Mouse (Mus musculus) forebrain, embryonic 11.5 days (tissue): ENCODE measurements at regions not wholly inside any gene's neighbourhood (a gene's known extent, or its start where the extent isn't known, plus 50 kb on each side); places are given as distances from the start of the nearest gene placed in this dataset.

ENCODE experiments used
- ATAC-seq: fragments of 200-750 bp; cut with Nextera tagmentation; replicated peaks from 2 replicates; pipeline ENCODE4 v1.8.0; 2017; ENCODE audit warnings: moderate TSS enrichment; ENCODE audit not compliant: low FRiP score
- DNase-seq: peaks from one replicate; pipeline ENCODE4 v3.0.0-alpha.2; 2017; ENCODE audit warnings: low spot score
- H3K27ac ChIP-seq: fragments of 300-500 bp; sonication (generic); 2 replicates; pipeline ENCODE4 v1.5.1; 2014; ENCODE audit warnings: low read depth, low read length
- H3K27me3 ChIP-seq: fragments of 300-500 bp; sonication (generic); 2 replicates; pipeline ENCODE4 v1.6.1; 2014; ENCODE audit warnings: mild to moderate bottlenecking, low read length, mixed read lengths; ENCODE audit not compliant: control insufficient read depth, insufficient read depth
- H3K36me3 ChIP-seq: fragments of 300-500 bp; sonication (generic); 2 replicates; pipeline ENCODE4 v1.6.1; 2014; ENCODE audit warnings: mild to moderate bottlenecking, low read length, moderate library complexity, mixed read lengths; ENCODE audit not compliant: control insufficient read depth, insufficient read depth
- H3K4me1 ChIP-seq: fragments of 300-500 bp; sonication (generic); replicated peaks from 2 replicates; pipeline ENCODE4 v1.6.1; 2014; ENCODE audit warnings: low read length, mixed read lengths; ENCODE audit not compliant: control insufficient read depth, insufficient read depth
- H3K4me2 ChIP-seq: fragments of 300-500 bp; sonication (generic); 2 replicates; pipeline ENCODE4 v1.6.1; 2014; ENCODE audit warnings: low read depth, mild to moderate bottlenecking, low read length, moderate library complexity, mixed read lengths; ENCODE audit not compliant: severe bottlenecking
- H3K4me3 ChIP-seq: fragments of 300-500 bp; sonication (generic); 2 replicates; pipeline ENCODE4 v1.5.1; 2014; ENCODE audit warnings: low read depth, low read length
- H3K9ac ChIP-seq: fragments of 300-500 bp; sonication (generic); 2 replicates; pipeline ENCODE4 v1.6.1; 2014; ENCODE audit warnings: low read length
- H3K9me3 ChIP-seq: fragments of 300-500 bp; sonication (generic); 2 replicates; pipeline ENCODE4 v1.6.1; 2016; ENCODE audit warnings: low read length, mixed read lengths; ENCODE audit not compliant: control insufficient read depth
- WGBS: fragments of 180-500 bp; shearing (Covaris S2); extraction: QIAGEN DNeasy Blood & Tissue Kit; methylation state at CpG from one replicate; pipeline ENCODE4 v1.1.7; 2014; 5-methylcytosine and 5-hydroxymethylcytosine counted together

DNA sequence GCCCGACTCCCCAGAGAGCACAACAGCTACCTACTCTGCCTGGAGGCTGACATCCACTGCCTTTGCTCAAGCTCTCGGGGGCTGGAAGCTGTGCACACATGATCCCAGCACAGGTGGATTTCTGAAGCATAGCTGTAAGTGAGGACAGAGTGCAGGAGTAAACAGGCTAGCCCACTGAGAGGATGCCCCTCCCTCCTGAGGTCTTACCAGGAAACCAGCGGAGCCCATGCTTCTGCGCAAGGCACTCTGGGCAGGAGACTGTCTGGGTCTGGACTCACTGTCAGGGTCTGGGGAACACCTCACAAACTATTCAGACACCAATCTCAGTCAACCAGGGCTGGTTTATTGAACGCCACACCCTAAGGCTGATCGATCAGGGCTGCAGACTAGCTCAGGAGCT is 197.2 kb upstream of the Eef2kmt start:
- H3K9me3 ChIP-seq = no peaks in the 10 kb centered on the region
- no peak overlapping the region for H3K4me2 ChIP-seq
- DNase-seq = no peak
- peaks cover 3% of the 10 kb centered on the region; the same call in 1 of the 2 replicates for H3K4me1 ChIP-seq
- 84% methylated on average over 6 of the region's 6 CpGs for WGBS
- no peak overlapping the region for H3K27ac ChIP-seq
- H3K9ac ChIP-seq = no peak overlapping the region
- H3K4me3 ChIP-seq = no peak overlapping the region
- H3K27me3 ChIP-seq = no peaks in the 10 kb centered on the region
- no peak for ATAC-seq
- H3K36me3 ChIP-seq = no peaks in the 10 kb centered on the region

DNA sequence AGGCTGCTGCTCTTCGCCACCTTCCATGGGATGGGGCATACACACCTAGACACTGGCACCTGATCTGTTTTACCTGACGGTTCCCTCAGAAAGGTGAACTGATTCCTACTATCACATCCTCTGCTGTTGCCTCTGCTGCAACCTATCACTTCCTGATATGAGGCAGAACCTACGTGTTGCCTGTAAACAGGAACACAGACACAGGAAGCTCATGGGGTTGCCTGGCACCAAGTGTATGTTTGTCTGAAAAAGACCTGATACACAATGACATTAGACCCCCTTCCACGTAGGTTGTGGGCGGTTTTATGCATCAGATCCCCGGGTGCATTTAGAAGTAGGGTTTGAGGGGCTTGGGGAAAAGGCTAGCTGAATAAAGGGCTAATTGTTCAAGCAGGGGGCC is 190.0 kb upstream of the Eef2kmt start:
- DNase-seq (no peak), ATAC-seq (no peak)
- Histone ChIP-seq H3K4me1 (no peaks in the 10 kb centered on the region), H3K27me3 (no peaks in the 10 kb centered on the region), H3K4me2 (no peak overlapping the region), H3K4me3 (no peak overlapping the region), H3K36me3 (no peaks in the 10 kb centered on the region), H3K9me3 (no peaks in the 10 kb centered on the region), H3K27ac (no peak overlapping the region), H3K9ac (no peak overlapping the region)
- 67% methylated on average over 6 of the region's 6 CpGs for WGBS

DNA sequence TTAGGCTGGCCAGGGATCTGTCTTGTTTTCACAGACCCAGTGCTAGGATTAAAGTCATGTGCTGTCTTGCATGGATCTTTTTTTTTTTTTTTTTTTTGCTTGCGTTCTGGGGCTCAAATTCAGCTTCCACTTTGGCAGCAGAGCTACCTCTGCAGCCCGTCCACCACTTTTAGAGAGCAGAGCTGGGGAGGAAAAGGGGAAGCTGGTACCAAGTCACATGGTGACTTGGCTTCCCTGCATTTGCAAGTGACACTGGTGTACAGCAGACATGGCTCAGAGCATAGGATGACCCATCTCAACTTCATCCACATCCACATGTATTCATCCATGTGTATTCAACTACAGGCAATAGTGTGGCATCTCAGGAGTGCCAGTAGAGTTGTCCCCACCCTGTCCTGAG is 189.0 kb upstream of the Eef2kmt start:
- WGBS = 80% methylated on average over 2 of the region's 2 CpGs
- H3K36me3 ChIP-seq = no peaks in the 10 kb centered on the region
- H3K4me3 ChIP-seq = no peak overlapping the region
- no peak overlapping the region for H3K27ac ChIP-seq
- H3K9ac ChIP-seq = no peak overlapping the region
- no peaks in the 10 kb centered on the region for H3K4me1 ChIP-seq
- H3K27me3 ChIP-seq = no peaks in the 10 kb centered on the region
- no peak for DNase-seq
- no peaks in the 10 kb centered on the region for H3K9me3 ChIP-seq
- ATAC-seq = no peak
- no peak overlapping the region for H3K4me2 ChIP-seq

DNA sequence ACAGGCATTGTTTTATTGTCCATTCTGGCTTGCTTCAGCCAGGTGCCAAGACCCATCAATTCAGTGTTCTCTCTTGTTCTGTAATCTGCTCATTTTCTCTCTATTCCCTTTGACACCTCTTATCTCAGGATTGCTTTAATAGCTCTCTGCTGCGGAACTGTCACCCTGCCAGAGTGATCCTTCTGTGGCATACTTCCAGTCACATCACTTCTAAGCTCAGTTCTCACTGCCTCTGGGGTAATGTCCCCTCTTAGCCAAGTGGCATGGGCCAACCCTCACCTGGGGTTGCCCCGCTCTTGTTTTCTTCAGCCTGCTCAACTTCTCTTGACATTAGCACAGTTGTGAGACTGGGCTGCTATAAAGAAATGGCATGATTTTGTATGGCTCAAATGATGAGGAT is 183.9 kb upstream of the Eef2kmt start:
- no peak for DNase-seq
- WGBS = 95% methylated on average over 2 of the region's 2 CpGs
- ATAC-seq = no peak
- no peaks in the 10 kb centered on the region for H3K27me3 ChIP-seq
- no peaks in the 10 kb centered on the region for H3K4me1 ChIP-seq
- H3K27ac ChIP-seq = no peak overlapping the region
- no peak overlapping the region for H3K4me2 ChIP-seq
- no peak overlapping the region for H3K4me3 ChIP-seq
- no peaks in the 10 kb centered on the region for H3K36me3 ChIP-seq
- no peaks in the 10 kb centered on the region; the same call in 1 of the 2 replicates for H3K9me3 ChIP-seq
- no peak overlapping the region for H3K9ac ChIP-seq

DNA sequence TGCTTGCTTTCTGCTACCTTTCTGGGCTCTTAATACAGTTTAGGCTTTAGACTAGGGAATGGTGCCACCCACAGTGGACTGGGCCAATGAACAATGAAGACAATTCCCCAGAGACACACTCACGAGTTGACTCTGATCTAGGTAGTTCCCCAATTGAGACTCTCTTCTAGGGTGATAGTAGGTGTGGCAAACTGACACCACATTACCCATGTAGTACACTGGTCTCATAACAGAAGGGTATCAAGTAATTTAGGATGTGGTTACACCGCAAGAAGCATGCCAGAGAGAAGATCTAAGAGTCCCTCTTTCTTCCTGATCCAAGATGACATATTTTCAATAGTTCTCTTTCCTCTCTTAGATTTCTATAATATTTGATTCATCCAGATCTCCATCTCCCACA is 182.6 kb upstream of the Eef2kmt start:
- DNase-seq (no peak), ATAC-seq (no peak)
- H3K4me3 ChIP-seq = no peak overlapping the region
- no peaks in the 10 kb centered on the region for H3K36me3 ChIP-seq
- H3K9ac ChIP-seq = no peak overlapping the region
- H3K27ac ChIP-seq = no peak overlapping the region
- WGBS = 84% methylated on average over 2 of the region's 2 CpGs
- no peak overlapping the region for H3K4me2 ChIP-seq
- H3K27me3 ChIP-seq = no peaks in the 10 kb centered on the region
- H3K4me1 ChIP-seq = no peaks in the 10 kb centered on the region
- H3K9me3 ChIP-seq = no peaks in the 10 kb centered on the region; the same call in 1 of the 2 replicates

DNA sequence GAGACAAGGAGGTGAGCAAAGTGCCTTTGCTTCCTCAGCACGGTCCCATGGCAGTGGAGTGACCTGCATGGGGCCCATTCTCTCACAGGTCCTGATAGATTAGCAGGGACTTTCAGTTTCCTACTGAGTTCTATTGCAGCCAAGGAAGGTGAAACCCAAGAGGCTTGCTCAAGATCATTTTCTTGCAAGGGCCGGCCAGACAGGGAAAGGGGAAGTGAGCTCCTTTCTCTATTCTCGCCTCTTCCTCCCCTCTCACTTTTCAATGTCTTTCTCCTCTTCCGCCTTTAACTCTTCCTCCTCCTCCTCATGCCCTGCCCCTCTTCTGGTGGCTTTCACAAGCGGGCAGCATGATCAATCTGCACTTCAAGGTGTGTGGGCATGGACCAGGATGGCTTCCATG is 175.9 kb upstream of the Eef2kmt start:
- H3K9me3 ChIP-seq = no peaks in the 10 kb centered on the region
- ATAC-seq = no peak
- 81% methylated on average over 5 of the region's 5 CpGs for WGBS

DNA sequence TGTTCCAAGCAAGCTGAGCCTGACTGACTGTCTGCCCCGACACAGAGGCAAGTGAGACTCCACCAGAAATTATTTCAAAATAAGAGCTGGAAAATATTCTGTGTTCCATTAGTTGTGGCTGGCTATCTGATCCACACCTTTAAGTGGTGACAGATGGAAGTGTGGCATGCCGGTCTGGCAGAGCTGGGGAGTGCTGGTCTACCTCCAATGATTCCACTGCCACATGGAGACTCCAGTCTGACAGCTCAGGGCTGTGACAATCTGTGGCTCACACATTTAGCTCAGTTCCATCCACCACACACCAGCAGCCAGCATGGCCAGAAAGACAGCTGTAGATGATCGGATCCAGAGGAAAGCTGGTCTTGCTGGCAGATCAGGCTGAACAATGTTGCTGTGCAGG is 175.3 kb upstream of the Eef2kmt start:
- Histone ChIP-seq H3K9ac (no peak overlapping the region), H3K4me3 (no peak overlapping the region), H3K9me3 (no peaks in the 10 kb centered on the region), H3K27me3 (no peaks in the 10 kb centered on the region), H3K4me1 (no peaks in the 10 kb centered on the region), H3K27ac (no peak overlapping the region), H3K4me2 (no peak overlapping the region), H3K36me3 (no peaks in the 10 kb centered on the region)
- ATAC-seq (no peak), DNase-seq (no peak)
- WGBS = 71% methylated on average over 3 of the region's 3 CpGs

More for the DNA sequence above, 175.9 kb upstream of the Eef2kmt start:
- no peaks in the 10 kb centered on the region for H3K36me3 ChIP-seq
- H3K4me2 ChIP-seq = no peak overlapping the region
- H3K9ac ChIP-seq = no peak overlapping the region
- H3K4me1 ChIP-seq = no peaks in the 10 kb centered on the region
- H3K4me3 ChIP-seq = no peak overlapping the region
- H3K27ac ChIP-seq = no peak overlapping the region
- DNase-seq = no peak
- no peaks in the 10 kb centered on the region for H3K27me3 ChIP-seq

DNA sequence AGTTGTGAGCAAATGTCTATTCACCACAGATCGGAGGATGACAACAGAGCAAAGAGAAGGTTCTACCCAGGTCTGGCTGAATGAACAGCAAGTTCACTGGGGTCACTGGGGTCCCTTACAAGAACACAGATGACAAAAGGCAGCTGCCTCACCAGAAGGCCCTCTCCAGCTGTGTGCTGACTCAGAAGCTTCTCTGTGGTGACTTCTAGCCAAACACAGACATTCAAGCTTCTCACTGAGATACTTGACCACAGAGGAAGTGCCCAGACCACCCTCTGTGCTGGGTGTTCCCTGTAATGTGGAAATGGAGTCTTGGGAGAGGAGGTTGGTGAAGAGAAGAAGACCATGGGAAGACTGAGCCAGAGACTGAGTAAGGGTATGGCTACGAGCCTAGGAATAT is 173.7 kb upstream of the Eef2kmt start:
- H3K9ac ChIP-seq = no peak overlapping the region
- WGBS = 66% methylated on average over 2 of the region's 2 CpGs

DNA sequence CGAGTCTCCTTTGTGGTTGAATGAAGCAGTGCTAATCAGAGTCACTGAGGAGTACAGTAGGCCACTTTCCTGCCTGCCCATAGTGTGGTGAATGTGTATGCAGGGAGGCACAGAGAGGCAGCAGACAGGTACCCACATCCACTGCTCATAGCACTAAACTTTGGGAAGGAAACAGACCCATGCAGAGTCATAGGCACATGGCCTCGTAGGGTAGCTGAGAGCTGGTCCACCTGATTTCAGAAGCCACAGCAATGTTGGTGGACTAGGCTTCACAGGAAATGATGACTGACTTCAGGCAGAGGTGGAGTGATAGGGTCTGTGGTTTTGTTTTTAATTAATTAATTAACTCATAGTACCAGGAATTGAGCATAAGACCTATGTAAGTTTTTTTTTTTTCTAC is 170.1 kb upstream of the Eef2kmt start:
- Histone ChIP-seq H3K9me3 (no peaks in the 10 kb centered on the region), H3K4me1 (no peaks in the 10 kb centered on the region), H3K27ac (no peak overlapping the region), H3K9ac (no peak overlapping the region), H3K4me3 (no peak overlapping the region), H3K27me3 (no peaks in the 10 kb centered on the region), H3K36me3 (no peaks in the 10 kb centered on the region), H3K4me2 (no peak overlapping the region)
- ATAC-seq (no peak), DNase-seq (no peak)
- WGBS = 76% methylated on average over 2 of the region's 2 CpGs

More for the DNA sequence above, 173.7 kb upstream of the Eef2kmt start:
- Histone ChIP-seq H3K4me1 (no peaks in the 10 kb centered on the region), H3K4me2 (no peak overlapping the region), H3K4me3 (no peak overlapping the region), H3K9me3 (no peaks in the 10 kb centered on the region), H3K27me3 (no peaks in the 10 kb centered on the region), H3K36me3 (no peaks in the 10 kb centered on the region), H3K27ac (no peak overlapping the region)
- no peak for ATAC-seq
- no peak for DNase-seq
